Mouse (Mus musculus) embryo, embryonic 9.5 days (tissue): ENCODE measurements around the gene Id3.

ENCODE experiments used
- DNase-seq: peaks from one replicate; pipeline ENCODE4 v3.0.0-alpha.2; 2017; ENCODE audit errors: extremely low spot score

Gene Id3

GRCm38 (mm10) chr4:136177612-136178474 lies 34.5 kb downstream of the Id3 start:
- no peak for DNase-seq

- no peak for DNase-seq
These were observed 35.2 kb downstream of the Id3 start for GRCm38 (mm10) chr4:136178475-136178921.

DNA sequence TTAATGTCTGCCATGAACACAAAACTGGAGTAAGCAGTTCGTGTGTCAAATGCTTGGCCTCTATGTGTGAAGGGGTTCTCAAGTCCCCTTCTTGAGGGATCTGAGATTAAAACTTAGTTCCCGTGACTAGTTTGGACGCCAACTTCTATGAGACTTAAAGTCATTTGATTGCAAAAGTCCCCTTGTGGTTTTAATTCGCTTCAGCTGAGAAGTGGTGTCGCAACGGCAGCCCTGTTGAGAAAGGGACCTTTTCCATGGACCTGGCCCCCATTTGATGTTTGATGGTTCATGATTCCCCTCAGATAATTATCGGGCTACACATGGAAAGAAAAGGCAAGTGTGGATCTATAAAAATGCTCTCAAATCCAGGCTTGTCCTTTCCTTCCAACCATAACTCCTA lies 36.2 kb downstream of the Id3 start:
- DNase-seq: no peak

DNA sequence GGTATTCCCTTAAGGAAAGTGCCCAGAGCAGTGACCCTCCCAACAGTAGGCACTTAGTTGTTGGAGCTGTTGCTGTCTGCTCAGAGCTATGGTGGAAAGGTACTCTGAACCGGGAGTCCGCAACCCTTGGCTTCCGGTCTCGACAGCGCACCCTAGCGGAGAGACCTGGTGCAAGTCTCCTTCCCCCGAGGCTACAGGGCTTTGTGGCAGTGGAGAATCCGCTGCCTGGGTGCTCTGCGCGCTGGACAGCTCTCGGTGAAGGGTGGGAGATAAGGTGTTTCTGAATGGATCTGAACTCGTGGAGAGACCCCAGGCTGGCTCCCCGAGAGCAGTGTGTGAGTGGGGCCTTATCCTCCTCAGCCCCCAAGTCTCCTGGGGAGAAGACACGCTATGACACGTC lies 36.7 kb downstream of the Id3 start:
- peak; percentile 90 for DNase-seq

DNA sequence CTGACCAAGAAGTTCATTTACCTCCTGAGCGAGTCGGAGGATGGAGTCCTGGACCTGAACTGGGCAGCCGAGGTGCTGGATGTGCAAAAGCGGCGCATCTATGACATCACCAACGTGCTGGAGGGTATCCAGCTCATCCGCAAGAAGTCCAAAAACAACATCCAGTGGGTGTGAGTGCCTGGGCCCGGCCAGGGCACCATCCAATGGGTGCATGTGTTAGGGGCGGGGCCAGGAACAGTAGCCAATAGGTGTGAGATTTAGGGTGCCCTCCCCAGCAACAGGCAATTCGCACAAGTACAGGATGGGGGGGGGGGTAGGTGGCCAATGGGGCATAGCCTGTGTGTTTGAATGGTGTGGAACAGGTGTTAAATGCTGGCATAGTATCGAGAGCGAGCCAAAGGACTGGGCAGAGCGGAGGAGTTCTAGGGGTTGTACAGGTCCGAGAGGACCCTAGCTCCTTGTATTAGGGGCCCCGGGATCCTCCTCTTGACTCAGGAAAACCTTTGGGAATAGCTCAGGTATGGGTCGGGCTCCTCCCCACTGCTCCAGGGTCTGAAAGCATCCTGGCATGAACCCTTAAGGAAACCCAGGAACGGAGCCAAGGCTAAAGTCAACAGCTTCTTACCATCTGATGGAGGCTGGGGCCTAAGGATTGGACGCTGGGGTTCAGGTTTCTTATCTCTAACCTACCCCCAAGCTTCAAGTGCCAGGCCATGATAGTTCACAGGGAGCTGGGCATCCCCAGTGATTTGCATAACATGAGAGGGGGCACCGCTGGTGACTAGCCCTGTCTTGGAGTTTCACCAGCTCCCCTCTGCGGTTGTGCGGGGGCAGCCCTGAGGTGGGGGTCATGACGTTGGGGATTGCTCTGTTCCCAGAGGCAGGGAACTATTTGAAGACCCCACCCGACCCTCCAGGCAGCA lies 37.4 kb downstream of the Id3 start:
- DNase-seq: peak; percentile 68

DNA sequence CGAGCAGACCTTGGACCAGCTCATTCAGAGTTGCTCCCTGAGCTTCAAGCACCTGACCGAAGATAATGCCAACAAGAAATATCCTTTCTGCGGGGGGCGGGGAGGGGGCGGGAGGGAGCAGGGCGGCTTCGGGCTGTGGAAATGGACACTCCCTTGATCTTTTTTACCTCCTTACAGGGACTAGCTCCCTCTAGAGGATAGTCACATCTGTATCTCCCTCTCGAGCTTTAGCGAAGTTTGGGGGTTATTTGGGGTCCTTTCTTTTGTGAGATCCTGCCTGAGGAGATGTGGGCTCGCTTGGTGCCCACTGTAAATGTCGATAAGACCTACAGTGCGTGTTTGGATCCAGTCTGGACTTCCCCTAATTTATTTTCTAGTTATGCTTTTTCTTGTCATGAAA lies 38.1 kb downstream of the Id3 start:
- no peak for DNase-seq

GRCm38 (mm10) chr4:136185375-136185774 lies 42.1 kb downstream of the Id3 start:
- DNase-seq: no peak

GRCm38 (mm10) chr4:136186315-136186714 lies 43.0 kb downstream of the Id3 start:
- DNase-seq: no peak

DNA sequence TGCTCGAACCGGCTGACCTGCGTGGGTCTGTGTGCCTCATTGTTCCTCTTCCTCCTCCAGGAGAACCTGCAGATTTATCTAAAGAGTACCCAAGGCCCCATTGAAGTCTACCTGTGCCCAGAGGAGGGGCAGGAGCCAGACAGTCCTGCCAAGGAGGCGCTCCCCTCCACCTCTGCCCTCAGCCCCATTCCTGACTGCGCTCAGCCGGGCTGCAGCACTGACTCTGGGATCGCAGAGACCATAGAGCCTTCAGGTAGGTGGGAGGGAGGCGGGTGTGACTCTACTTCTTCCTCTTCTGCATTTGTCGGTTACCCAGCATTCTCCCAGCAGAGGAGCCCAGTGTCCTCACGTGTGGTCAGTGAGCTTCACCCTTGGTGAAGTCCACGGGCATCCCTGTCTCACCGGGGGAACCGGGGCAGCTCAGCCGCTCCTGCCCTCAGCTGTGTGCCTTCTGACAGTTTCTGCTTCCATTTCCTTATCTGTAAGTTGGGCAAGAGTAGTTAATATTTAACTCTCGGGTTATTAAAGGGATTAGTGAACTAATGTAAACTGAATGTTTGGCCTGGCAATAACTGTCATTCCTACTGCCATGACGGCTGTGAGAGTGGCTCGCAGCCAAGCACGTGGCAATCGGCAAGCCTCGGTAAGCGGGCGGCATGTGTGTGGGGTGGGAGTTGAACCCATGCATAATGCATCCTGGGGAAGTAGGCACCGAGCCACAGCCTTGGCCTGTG lies 43.6 kb downstream of the Id3 start:
- no peak for DNase-seq

DNA sequence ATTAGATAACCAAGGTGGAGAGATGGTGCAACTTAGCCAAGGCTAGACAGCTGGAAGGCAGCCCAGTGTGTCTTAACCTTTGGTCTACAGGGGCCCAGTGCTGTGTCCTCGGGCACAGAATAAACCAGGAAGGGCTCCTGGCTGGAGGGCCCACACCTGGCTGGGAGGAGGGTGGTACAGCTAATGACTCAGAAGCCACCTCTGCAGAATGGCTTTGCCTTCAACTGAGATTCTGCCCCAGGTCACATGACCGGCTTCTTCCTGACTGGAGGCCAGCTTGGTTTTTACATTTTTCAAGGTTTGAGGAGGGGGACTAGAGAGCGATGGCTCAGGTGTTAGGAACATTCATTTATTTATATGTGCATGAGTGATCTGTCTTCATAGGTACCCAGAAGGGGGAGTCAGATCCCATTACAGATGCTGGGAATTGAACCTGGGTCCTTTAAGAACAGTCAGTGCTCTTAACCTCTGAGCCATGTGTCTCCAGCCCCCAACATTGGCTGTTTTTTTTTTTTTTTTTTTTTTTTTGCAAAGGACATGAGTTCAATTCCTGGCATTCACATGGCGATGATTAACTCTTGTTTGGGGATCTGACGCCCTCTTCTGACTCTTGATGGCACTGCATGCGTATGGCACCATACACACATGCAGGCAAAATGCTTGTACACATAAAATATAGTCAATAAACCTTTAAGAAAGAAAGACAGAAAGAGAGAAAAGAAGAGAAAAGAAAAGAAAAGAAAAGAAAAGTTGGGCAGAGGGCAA lies 45.9 kb downstream of the Id3 start:
- no peak for DNase-seq

GRCm38 (mm10) chr4:136189912-136190311 lies 46.6 kb downstream of the Id3 start:
- no peak for DNase-seq

GRCm38 (mm10) chr4:136193571-136193970 lies 50.3 kb downstream of the Id3 start:
- no peak for DNase-seq

DNA sequence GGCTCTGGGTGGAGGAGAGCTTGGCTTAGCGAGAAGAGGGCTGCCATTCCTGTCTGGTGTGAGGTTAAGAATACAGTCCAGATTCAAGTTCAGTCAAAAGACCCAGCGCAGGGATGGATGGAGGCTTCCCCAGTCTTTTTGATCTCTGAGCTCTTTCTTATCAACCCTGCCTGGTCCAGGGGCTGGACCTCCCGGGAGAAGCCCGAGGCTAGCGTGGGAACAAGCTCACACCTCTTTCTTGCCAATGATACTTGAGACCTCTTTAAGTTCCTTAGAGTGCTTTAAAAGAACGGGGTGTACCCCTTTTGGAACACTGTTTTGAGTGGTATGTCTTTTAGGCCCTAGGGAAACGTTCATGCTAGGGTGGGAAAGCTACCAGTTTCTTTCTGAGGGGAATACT lies 51.7 kb downstream of the Id3 start:
- DNase-seq: no peak
